Mouse (Mus musculus) ES-E14 (cell line): ENCODE data around the gene Eefsec.

Experiments
- HCFC1 ChIP-seq: IDR thresholded peaks from 2 replicates; pipeline ENCODE4 v1.6.1; 2012; ENCODE audit warnings: low read length, inconsistent platforms, borderline replicate concordance; ENCODE audit not compliant: insufficient read depth
- MAFK ChIP-seq: IDR thresholded peaks from 2 replicates; pipeline ENCODE4 v1.6.1; 2014; ENCODE audit warnings: mild to moderate bottlenecking, low read depth, low read length, inconsistent platforms; ENCODE audit not compliant: insufficient read depth
- ZNF384 ChIP-seq: IDR thresholded peaks from 2 replicates; pipeline ENCODE4 v1.6.1; 2012; ENCODE audit warnings: low read depth, low read length, inconsistent platforms

DNA sequence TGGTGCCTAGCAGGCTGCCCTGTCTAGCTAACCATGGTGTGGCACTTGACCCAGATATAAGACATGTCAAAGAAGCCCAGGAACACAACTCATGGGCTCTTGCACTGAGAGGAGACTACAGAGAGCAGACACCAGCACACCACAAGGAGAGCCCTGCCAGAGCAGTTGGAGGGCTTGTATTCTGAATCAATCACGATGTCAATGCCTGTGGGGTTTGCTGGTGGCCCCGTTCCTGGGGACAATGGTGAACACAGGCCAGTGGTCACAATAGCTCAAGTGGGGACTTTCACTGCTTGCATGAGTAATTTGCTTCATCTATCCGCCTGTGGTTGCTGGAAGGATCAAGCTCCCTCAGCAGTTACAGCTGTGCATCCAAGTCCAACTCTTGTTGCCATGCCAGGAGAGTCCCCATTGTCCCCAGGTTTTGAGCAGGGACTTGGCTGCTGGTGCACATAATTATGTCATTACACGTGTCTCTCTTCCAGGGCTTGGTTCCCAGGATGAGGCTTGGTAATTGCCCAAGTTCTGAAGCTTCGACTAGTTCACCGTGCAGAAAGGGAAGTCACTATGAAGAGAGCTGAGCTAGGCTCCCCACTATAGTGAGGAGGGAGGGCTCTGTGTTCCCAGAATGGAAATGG lies 156.1 kb downstream of the Eefsec start:
- TF ChIP-seq MAFK (no peak), ZNF384 (no peak), HCFC1 (no peak)
